Mouse (Mus musculus) CD8-positive naive resting alpha-beta T cell, adult 2 months (primary cell): Measurements from ENCODE around the gene Ptprd.

Source experiments
- DNase-seq, 2 experiments: peaks; one replicate each; pipeline ENCODE4 v3.0.0; 2022; ENCODE audit warnings: low read depth in 2 of 2, low spot score in 2 of 2

Ptprd gene

GRCm38 (mm10) chr4:78211529-78212494 is at the start of gene Ptprd:
Gene Ptprd (minus strand): TSS chr4:78211961.
- no peak for DNase-seq

- no peak for DNase-seq
These were observed 24.1 kb upstream of the Ptprd start for GRCm38 (mm10) chr4:78235820-78236219.

GRCm38 (mm10) chr4:78235316-78235715 is 23.6 kb upstream of the Ptprd start:
- no peak for DNase-seq

- DNase-seq = no peak
These were observed 22.9 kb upstream of the Ptprd start for GRCm38 (mm10) chr4:78234681-78235080.

- no peak for DNase-seq
These were observed 2.2 kb upstream of the Ptprd start for GRCm38 (mm10) chr4:78213949-78214348.

- no peak for DNase-seq
These were observed 1.2 kb upstream of the Ptprd start for GRCm38 (mm10) chr4:78212941-78213340.

GRCm38 (mm10) chr4:78210878-78211528 is 758 bp downstream of the Ptprd start:
- no peak for DNase-seq

- DNase-seq = no peak
These were observed 6.7 kb downstream of the Ptprd start for GRCm38 (mm10) chr4:78205018-78205417.

GRCm38 (mm10) chr4:78168447-78168846 is 43.3 kb downstream of the Ptprd start:
- no peak for DNase-seq

GRCm38 (mm10) chr4:78160451-78160850 is 51.3 kb downstream of the Ptprd start:
- DNase-seq = no peak

GRCm38 (mm10) chr4:78150561-78150960 is 61.2 kb downstream of the Ptprd start:
- no peak for DNase-seq

GRCm38 (mm10) chr4:78142767-78143148 is 69.0 kb downstream of the Ptprd start:
- DNase-seq = no peak

GRCm38 (mm10) chr4:78142088-78142766 is 69.5 kb downstream of the Ptprd start:
- no peak for DNase-seq

- no peak for DNase-seq
These were observed 100.9 kb downstream of the Ptprd start for GRCm38 (mm10) chr4:78110898-78111297.

- no peak for DNase-seq
These were observed 114.2 kb downstream of the Ptprd start for GRCm38 (mm10) chr4:78097526-78097925.

- DNase-seq = no peak
These were observed 129.0 kb downstream of the Ptprd start for GRCm38 (mm10) chr4:78082744-78083143.

GRCm38 (mm10) chr4:78077499-78077898 is 134.3 kb downstream of the Ptprd start:
- no peak for DNase-seq

- no peak for DNase-seq
These were observed 134.7 kb downstream of the Ptprd start for GRCm38 (mm10) chr4:78077087-78077486.

GRCm38 (mm10) chr4:78038401-78038800 is 173.4 kb downstream of the Ptprd start:
- no peak for DNase-seq

- no peak for DNase-seq
These were observed 209.7 kb downstream of the Ptprd start for GRCm38 (mm10) chr4:78002065-78002464.

- no peak for DNase-seq
These were observed 219.1 kb downstream of the Ptprd start for GRCm38 (mm10) chr4:77992709-77993108.

- no peak for DNase-seq
These were observed 229.7 kb downstream of the Ptprd start for GRCm38 (mm10) chr4:77982094-77982493.
